Mouse (Mus musculus) A20 (cell line): ENCODE data around the gene Gm11992.

Source experiments
- DNase-seq: peaks from one replicate; pipeline ENCODE4 v3.0.0-alpha.2; 2011; ENCODE audit warnings: low read depth, low spot score

The Gm11992 gene

GRCm38 (mm10) chr11:9048011-9048702 is at the start of gene Gm11992:
Gene Gm11992, plus strand, starts transcription at chr11:9048594.
- DNase-seq: peak; percentile 84

GRCm38 (mm10) chr11:9008761-9009160 is 39.6 kb upstream of the Gm11992 start:
- no peak for DNase-seq

GRCm38 (mm10) chr11:9010416-9010815 is 38.0 kb upstream of the Gm11992 start:
- DNase-seq: no peak

- peak; percentile 91 for DNase-seq
These were observed 37.5 kb upstream of the Gm11992 start, which contains the start of gene Hus1 for GRCm38 (mm10) chr11:9010853-9011339. Gene Hus1, minus strand, starts transcription at chr11:9011191.

GRCm38 (mm10) chr11:9011348-9011747 is 37.0 kb upstream of the Gm11992 start:
- no peak for DNase-seq

- DNase-seq: no peak
These were observed 33.7 kb upstream of the Gm11992 start for GRCm38 (mm10) chr11:9014740-9015139.

GRCm38 (mm10) chr11:9018491-9019267 is 29.7 kb upstream of the Gm11992 start:
- no peak for DNase-seq

- DNase-seq: no peak
These were observed 28.2 kb upstream of the Gm11992 start for GRCm38 (mm10) chr11:9020207-9020606.

GRCm38 (mm10) chr11:9024782-9025181 is 23.6 kb upstream of the Gm11992 start:
- no peak for DNase-seq

GRCm38 (mm10) chr11:9025211-9025610 is 23.2 kb upstream of the Gm11992 start:
- no peak for DNase-seq

- no peak for DNase-seq
These were observed 16.9 kb upstream of the Gm11992 start for GRCm38 (mm10) chr11:9031530-9031929.

- no peak for DNase-seq
These were observed 1.8 kb upstream of the Gm11992 start for GRCm38 (mm10) chr11:9046546-9046945.

GRCm38 (mm10) chr11:9047044-9047443 is 1.4 kb upstream of the Gm11992 start:
- no peak for DNase-seq

GRCm38 (mm10) chr11:9048703-9049060 is 288 bp downstream of the Gm11992 start, which contains the start of gene Sun3:
Gene Sun3, minus strand, starts transcription at chr11:9048991.
- DNase-seq: no peak

- no peak for DNase-seq
These were observed 1.8 kb downstream of the Gm11992 start for GRCm38 (mm10) chr11:9050241-9050640.

GRCm38 (mm10) chr11:9051895-9052294 is 3.5 kb downstream of the Gm11992 start:
- DNase-seq: no peak

- DNase-seq: peak; percentile 22
These were observed 8.5 kb downstream of the Gm11992 start for GRCm38 (mm10) chr11:9056937-9057336.

- no peak for DNase-seq
These were observed 9.3 kb downstream of the Gm11992 start for GRCm38 (mm10) chr11:9057711-9058110.

- DNase-seq: peak; percentile 72
These were observed 11.6 kb downstream of the Gm11992 start for GRCm38 (mm10) chr11:9060029-9060428.

- no peak for DNase-seq
These were observed 12.1 kb downstream of the Gm11992 start for GRCm38 (mm10) chr11:9060484-9060883.

GRCm38 (mm10) chr11:9076444-9076843 is 28.1 kb downstream of the Gm11992 start:
- DNase-seq: no peak

GRCm38 (mm10) chr11:9113189-9113588 is 64.8 kb downstream of the Gm11992 start:
- no peak for DNase-seq
